Mouse (Mus musculus): ENCODE measurements around the gene Ubac2. TPM values are rescaled to one million over a fixed set of nuclear protein-coding genes. Genes with fewer than 3 reads are reported as not detected.
A peak's percentile ranks its signal among the peaks of the same experiment; 100 is the strongest.
"Not testable (repeated sequence)": the region's sequence is repeated elsewhere in the genome, so short reads cannot be mapped to it uniquely, and the experiment has no call there.

The Ubac2 gene
- total RNA-seq (2021), result 10 to 100 TPM; 25.9 to 27.4 TPM

DNA sequence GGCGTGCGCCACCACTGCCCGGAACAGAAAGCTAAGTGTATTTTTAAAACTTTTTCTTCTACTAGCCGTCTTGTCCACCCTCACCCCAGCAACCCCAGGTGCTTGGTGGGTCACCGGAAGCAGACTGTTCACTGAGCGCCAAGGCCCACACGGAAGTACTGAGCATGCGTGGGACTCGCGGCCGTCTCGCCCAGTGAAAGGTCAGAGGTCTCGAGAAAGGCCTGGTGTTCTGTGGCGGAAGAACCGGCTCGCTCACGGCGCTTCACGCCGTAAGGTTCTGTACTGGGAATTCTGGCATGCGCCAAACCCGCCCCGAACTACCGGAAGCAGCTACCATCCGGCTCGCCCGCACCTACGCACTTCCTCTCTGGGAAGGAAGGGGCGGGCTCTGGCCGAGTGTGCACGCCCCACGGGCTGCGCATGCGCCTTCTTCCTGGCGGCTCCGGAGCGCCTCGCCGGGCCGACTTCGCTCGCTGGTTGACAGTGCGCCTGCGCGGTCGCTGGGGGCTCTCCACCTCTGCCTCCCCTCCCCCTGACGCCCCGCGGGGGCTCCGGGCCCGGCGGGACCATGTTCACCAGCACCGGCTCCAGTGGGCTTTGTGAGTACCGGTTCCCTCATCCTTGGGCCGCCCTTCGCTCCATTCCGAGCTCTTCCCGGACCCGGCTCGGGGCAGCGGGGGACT is at the start of gene Ubac2:
Ubac2 (plus strand) TSS at position 445 of the 683 bp plus-strand sequence.
- intact Hi-C loops (cut with DNase I), result no loop called here
- DNase-seq (ENCODE audit: low spot score), result peak; percentile 97

DNA sequence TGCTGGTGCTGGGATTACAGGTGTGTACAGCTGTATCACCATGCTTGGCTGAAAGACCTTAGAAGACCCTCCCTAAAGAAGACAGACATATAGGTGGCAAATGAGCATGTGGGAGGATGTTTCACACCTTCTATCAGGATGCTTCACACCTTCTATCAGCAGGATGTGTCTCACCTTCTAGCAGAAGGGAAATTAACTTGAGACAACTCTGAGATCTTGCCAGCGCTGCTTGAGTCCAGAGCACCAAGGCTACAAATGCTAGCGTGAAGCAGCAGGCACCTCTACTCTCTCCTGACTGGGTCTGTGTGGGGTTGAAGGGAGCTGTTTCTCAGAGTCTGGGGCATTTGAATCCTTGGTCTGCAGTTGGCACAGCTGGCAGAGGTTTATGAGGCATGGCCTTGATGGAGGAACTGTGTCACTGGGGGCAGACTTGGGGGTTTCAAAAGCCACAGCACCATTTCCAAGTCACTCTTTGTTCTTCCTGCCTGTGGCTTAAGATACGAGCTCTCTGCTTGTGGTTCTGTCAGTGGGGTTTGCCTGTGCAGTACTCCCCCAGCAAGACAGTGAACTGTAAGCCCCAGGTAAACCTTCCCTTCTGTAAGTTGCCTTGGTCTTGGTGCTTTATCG is 48.5 kb upstream of the Ubac2 start:
- intact Hi-C loops (cut with DNase I), result no loop called here
- DNase-seq (ENCODE audit: low spot score), result no peak

DNA sequence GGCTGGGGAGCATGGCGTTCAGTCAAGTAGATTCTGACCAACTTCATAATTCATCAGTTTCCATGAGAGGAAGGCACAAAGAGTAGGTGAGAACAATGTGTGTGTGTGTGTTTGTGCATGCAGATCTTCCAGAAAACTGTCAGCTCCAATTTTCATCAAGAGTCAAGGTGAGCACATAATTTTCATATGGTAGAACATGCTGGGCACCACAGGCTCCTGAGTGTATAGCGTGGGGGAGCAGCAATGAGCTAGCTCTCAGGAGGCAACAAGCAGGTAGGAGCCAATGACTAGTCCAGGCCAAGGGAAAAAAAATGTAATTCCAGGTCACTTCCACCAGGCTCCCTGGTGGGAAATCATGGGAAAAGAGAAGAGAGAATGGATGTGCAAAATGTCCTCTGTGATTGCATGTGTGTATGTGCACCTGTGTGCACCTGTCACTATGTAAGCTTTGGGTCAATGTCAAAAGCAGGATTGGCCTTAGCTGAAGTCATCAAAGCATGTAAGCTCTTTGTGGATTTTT is 45.4 kb upstream of the Ubac2 start:
- no peak for DNase-seq (ENCODE audit: low spot score)
- intact Hi-C loops (cut with DNase I), result no loop called here

DNA sequence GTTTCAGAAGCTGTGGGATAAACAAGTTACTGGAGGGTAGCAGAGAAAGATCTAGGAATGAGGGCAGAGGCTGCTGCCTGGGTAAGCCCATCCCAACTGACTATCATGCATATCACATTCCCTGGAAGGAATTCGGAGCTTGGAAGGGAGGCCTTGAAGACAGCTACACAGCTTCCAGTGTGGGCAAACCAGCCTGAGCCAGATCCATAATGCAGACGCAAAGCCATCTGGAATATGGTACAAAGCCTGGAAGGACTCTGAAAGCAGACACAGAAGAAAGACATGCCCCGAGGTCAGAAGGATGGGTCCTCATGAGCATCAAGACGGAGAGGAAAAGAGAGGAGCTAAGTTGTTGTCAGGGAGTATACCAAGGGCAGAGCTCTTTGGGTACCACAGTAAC is 40.3 kb upstream of the Ubac2 start:
- no peak for DNase-seq (ENCODE audit: low spot score)
- intact Hi-C loops (cut with DNase I), result no loop called here

DNA sequence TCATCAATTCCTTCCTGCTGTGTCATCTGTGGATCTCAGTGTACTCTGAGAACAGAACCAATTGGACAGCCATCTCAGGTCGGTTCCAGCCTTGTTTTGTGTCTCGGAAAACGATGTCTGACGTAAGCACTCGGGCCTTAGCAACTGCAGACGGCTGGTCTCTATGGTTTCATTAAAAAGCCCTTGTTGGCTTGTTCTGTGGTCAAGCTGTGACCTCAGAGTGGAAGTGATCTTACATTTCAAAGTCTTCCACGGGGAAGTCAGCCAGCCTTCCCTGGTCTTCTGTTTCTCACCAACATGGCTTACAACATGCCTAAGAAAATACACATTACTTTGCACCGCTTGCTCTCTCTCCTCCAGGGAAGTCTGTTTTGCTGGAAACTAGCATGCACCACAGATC is 38.2 kb upstream of the Ubac2 start:
- no peak for DNase-seq (ENCODE audit: low spot score)
- intact Hi-C loops (cut with DNase I), result no loop called here

DNA sequence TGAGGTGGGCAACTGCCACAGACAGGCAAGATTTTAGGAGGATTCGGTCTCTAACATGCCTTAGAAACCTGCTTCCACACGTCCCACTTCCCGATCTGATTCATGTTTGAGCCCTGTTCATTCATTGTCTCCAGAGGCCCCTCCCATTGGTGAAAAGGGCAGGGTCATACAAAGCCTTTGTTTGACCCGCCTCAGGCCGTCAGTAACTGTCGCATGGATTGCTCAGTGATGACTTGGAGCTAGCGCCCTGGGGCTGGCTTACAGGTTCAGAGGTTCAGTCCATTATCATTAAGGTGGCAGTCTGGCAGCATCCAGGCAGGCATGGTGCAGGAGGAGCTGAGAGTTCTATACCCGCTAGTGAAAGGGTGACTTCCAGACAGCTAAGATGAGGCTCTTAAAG is 33.9 kb upstream of the Ubac2 start:
- intact Hi-C loops (cut with DNase I), result no loop called here
- no peak for DNase-seq (ENCODE audit: low spot score)

DNA sequence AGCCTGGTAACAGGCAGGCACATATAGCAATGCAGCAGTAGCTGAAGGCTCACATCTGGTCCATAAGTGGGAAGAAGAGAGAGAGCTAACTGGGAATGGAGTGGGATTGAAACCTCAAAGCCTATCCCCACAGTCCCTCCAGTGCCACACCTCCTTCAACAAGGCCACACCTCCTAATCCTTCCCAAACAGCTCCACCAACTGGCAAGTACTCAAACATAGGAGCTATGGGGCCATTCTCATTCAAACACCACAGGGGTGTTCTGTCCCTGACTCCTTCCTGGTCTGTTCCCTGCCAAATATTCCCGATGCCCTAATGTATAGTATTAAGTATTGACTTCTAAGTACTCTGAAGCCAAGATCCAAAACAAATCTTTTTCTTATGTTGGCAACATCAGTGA is 27.2 kb upstream of the Ubac2 start:
- no peak for DNase-seq (ENCODE audit: low spot score)
- intact Hi-C loops (cut with DNase I), result no loop called here

DNA sequence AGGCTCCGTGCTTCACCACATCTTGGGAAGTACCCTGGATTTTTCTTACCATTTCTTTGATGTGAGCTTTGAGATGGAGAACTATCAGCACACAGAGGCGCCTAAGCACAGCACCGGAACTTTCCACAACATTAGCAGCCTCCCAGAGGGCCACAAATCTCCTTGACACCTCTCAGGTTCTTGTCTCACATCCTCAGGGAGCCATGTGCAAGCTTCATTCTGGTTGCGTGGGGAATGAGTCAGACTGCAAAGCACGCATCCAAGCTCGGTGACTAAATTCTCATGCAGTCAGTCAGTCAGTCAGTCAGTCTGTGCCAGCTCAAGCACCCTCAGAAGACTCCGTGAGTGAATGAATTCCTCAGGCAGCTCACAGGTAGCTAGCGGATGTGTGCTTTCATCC is 25.9 kb upstream of the Ubac2 start:
- intact Hi-C loops (cut with DNase I), result no loop called here

DNA sequence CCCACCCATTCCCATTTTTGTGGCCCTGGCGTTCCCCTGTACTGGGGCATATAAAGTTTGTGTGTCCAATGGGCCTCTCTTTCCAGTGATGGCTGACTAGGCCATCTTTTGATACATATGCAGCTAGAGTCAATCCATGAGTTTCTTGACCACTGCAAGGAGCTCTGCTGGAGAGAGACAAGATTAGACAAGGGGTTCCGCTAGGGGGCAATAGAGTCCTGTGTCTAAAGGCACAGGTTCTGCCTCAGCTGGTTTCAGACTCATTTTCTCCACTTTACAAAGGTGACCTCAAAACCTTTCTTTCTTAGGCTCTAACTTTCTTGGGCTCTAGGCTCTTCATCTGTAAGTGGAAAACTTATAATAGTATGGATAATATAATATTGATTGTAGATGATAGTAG is 13.3 kb upstream of the Ubac2 start:
- intact Hi-C loops (cut with DNase I), result loop anchor here (1.0 to 2.0 kb wide), 2 partner anchors 54 to 194 kb away; no protein-coding TSS in a partner anchor
- DNase-seq (ENCODE audit: low spot score), result not testable (repeated sequence)

More for the DNA sequence above, 25.9 kb upstream of the Ubac2 start:
- DNase-seq (ENCODE audit: low spot score), result no peak

DNA sequence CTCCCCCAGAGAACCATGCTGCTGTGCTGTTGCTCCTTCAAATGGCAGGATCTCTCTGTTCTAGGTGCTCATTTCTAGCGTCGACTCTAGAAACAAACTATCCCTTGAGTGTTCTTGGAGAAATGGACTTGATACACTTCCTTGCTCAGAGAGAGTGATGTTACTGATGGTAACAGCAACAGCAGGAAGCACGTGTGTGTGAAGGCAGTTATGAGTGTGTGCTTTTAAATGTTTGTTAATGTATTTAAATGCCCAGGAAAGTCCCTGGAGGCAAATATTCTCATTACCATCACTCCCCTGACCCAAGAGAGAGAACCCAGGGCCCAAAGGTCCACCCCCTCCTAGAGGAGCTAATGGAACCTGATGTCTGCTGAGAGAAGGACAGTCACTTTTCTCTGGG is 11.8 kb upstream of the Ubac2 start:
- no peak for DNase-seq (ENCODE audit: low spot score)
- intact Hi-C loops (cut with DNase I), result no loop called here

DNA sequence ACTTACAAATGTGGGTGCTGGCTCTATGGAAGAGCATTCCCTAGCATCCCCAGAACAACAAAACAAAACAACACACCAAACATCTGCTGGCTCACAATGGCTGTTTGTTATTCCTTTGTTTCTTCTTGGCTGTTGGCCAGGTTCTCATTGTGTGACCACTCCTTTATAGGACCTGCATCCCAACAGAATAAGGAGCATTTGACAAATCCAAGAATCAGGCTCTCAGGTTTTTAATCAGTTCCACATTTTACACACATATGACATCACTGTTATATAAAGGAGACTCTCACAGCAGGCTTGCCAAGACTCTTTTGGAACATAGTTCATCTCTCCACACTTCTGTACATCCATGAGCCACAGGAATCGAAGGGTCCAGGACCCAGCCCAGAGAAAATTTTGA is 9.3 kb upstream of the Ubac2 start:
- intact Hi-C loops (cut with DNase I), result no loop called here
- no peak for DNase-seq (ENCODE audit: low spot score)

DNA sequence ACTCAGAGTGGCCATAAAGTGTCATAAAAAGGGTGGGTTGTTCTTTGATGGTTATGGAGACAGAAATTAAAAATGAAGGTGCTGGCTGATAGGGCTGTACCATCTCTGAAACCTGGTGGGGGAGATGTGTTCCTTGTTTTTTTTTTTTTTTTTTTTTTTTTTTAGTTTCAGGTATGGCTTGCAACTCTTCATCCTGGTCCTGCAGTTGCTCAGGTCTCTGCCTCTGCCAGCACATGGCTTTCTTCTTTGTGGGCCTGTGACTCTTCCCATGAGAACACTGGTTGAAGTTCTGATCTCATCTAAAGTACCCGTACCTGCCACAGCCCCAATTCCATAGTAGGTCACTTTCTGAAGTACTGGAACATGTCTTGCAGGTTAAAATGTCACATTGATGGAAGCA is 5.7 kb upstream of the Ubac2 start:
- intact Hi-C loops (cut with DNase I), result no loop called here
- DNase-seq (ENCODE audit: low spot score), result no peak

DNA sequence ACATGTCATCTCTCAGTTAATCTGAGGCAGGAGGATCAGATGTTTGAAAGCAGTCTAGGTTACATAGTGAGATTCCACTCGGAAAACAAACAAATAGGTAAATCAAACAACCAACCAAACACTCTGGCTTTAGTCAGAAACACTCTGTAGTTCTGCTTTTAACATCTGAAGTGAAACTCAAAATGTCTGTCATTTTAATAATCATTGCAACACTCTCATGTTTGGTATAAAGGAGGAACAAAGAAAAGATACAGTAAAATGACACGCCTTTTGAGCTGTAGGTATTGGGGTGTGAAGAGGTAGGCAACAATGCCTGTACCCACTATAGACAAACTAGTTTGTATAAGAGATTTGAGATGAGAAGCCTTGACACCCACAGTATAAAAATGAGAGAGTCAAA is 5.2 kb upstream of the Ubac2 start:
- no peak for DNase-seq (ENCODE audit: low spot score)
- intact Hi-C loops (cut with DNase I), result no loop called here

DNA sequence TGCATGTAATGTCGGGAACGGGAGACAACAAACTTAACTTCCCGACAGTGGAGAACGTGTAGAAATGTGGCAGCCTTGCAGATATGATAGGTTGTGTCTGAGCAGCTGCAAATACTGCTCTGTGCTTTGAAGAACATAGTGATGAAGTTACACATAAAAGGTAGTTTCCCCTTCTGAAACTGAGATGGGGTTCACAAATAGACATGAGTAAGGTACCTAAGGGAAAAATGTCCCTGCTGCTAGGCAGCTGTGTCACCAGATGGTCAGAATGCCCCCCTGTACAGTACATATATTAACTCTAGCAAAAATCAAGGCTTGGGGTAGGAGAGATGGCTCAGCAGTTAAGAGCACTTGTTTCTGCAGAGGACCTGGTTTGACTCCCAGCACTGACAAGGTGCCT is 4.8 kb upstream of the Ubac2 start:
- intact Hi-C loops (cut with DNase I), result no loop called here

DNA sequence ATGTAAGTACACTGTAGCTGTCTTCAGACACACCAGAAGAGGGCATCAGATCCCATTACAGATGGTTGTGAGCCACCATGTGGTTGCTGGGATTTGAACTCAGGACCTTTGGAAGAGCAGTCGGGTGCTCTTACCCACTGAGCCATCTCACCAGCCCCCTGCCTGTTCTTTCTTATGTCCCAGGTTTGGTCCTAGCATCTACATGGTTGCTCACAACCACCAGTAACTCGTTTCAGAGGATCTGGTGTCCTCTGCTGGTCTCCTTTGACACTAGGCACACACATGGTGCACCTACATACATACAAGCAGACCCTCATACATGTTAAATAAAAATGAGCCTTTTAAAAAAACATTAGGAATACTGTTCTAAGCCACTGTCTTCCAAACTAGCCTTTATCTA is 2.2 kb upstream of the Ubac2 start:
- intact Hi-C loops (cut with DNase I), result not testable (repeated sequence)

More for the DNA sequence above, 4.8 kb upstream of the Ubac2 start:
- DNase-seq (ENCODE audit: low spot score), result no peak

DNA sequence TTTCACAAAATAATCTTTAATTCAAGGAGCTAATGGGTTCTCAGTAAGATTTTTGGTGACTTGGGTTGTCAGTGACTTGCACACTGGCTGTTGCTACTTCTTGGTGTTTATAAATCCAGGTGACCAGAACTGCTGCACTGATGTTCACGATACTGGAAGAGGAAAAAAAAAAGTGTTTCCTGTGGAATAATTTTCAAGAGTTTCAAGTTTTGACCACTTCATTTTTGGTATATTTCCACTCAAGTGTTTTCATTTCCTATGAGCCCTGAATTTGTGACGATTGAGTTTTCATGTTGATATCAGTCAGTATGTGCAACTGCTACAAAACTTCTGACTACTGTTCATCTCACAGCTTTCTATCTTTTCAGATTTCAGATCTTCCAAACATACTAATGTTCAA is 1.6 kb upstream of the Ubac2 start:
- no peak for DNase-seq (ENCODE audit: low spot score)
- intact Hi-C loops (cut with DNase I), result no loop called here

More for the DNA sequence above, 2.2 kb upstream of the Ubac2 start:
- DNase-seq (ENCODE audit: low spot score), result not testable (repeated sequence)

DNA sequence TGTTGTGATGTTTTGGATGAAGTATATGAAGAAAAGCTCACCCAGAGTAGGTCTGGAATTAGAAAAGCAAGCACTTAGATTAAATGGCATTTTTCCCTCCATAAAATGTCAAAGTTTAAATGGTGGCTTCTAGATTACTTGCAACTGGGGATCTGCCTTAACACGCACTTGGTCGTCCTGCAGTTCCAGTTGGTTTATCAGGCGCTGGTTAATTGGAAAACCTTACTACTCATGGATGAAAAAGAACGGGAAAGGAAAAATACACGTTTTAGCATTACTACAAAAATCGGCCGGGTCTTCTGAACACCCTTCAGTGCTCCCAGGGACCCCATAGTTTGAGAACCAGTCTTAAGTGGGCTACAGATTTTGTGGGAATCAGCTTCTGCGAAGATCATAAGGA is 780 bp upstream of the Ubac2 start:
- DNase-seq (ENCODE audit: low spot score), result no peak
- intact Hi-C loops (cut with DNase I), result no loop called here

DNA sequence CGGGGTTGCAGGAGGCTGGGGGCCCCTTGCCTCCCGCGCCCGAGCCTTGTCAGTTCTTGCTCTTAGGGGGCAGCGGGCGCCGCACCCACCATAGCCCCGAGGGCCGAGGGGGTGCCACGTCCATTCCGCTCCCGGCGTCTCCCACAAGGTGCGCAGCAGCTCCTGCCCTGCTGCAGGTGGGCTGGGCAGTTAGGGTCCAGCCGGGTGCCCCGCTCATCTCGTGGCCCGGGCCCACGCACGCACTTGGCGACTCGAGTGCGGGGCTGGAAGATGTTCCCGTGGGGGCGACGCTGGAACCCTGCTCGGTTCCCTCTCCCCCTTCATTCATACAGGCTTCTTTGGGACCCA is 413 bp downstream of the Ubac2 start:
- no peak for DNase-seq (ENCODE audit: low spot score)
- intact Hi-C loops (cut with DNase I), result no loop called here

DNA sequence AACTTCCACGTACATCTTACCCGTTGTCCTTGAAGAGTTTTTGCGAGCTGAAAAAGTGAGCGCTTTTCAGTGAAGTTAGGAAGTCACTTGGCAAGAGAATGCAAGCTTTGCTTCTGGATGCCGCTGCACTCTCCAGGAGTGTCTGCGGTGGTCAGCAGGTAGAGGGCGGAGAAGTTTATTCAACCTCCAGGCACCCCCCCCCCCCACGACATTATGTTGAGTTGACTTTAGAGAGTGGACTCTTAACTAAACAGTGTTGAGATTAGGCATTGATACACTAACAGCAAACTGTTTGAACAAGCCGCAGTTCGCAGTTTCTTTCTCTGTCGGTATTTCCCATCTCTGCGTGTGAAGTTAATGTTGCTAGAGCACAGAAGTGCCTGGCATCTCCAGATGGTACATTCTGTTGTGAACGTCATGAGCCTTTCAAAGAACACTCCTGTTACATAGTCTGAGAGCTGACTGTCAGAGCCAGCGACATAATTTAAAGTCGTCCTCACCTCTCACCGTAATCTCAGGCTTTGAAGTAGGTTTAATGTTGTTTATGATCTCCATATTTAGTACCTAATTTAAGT is 933 bp downstream of the Ubac2 start:
- intact Hi-C loops (cut with DNase I), result no loop called here
- no peak for DNase-seq (ENCODE audit: low spot score)

DNA sequence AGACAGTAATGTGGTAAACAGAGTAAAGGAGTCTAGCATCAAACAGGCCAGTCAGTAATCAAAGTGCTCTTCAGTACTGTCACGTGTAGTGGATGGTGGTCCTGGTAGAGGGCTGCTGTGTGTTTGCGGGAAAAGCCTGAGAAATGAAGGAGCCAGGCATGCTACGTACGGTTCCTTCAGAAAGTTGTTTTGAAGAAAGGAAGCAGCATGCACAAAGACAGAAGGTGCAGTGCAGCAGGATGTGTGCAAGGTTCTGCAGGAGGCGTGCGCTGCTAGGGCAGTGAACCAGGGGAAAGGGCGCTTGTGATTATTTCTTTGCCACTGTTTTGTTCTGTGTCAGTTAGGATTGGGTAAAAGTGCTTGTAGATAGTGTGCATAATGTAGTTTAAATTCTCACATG is 2.8 kb downstream of the Ubac2 start:
- DNase-seq (ENCODE audit: low spot score), result no peak
- intact Hi-C loops (cut with DNase I), result no loop called here

DNA sequence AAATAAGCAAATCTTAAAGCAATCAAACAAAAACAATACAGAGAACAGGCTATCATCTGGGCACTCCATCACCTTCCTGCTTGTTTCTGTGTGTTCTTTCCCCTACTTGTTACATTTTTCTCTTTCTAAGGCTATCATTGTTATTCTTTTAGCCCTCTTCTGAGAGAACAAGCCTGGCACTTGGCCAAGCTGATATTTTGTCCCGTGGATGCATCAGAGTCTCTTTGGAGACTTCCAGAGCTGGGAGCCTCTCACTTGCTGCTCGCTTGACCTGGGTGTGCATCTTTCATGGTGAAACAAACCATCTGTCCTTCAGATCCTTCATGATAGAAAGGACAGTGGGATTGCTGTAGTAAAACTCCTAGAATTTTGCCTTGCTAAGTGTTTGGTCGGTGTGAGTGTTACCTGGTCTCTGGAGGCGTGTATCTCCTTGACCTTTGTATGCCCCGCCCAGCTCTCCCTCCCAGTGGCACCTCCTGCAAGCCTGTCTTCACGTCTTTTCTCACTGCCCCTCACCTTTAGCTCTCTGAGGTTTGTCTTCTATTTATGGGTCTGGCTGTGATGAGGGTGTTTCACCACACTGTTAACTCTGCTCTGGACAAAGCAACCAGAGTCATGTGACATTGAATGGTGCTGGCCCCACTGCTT is 5.9 kb downstream of the Ubac2 start:
- no peak for DNase-seq (ENCODE audit: low spot score)
- intact Hi-C loops (cut with DNase I), result no loop called here
